ENCODE assay signal across 8 mouse cellular contexts in the genomic region with DNA sequence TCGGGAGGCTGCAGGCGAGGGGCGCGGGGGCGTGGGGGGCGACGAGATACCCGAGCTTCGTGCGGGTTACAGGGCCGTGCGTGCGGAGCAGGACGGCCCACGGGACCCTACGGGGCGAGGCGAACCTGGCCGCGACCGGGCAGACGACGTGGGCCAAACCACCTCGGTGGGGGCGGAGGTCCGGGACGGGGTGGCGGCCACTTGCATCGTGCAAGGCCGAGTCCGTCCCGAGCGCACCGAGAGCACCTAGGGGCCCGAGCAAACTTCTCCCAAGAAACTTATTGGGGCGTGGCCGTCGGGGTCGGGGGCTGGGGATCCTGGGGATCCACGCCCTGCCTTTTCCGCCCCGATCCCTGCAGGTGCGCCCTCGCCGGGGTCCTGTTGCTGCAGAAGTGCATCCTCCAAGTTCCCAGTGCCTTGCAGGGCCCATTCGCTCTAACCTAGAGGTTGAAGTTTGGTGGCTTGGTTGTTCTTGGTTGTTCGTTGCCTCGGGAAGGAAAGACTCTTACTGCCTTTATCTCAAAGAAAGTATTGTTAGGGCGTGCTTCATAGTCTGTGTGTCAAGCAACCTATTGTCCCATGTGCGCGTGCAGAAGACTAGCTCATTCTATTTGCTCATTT. TPM values are rescaled to one million over a fixed set of nuclear protein-coding genes. Genes with fewer than 3 reads are reported as not detected.
DNase-seq lines count a peak whose midpoint lies in the region; ATAC-seq lines count a peak whose summit lies in the region.

No protein-coding gene starts in this region.

- H3K36me3 ChIP-seq in heart, embryonic 14.5 days (ENCODE audit: control insufficient read depth, insufficient read depth, low read length), result no peaks in the 10 kb centered on the region
- no peaks in the 10 kb centered on the region for H3K36me3 ChIP-seq in limb, embryonic 10.5 days
- H3K36me3 ChIP-seq in midbrain, embryonic 12.5 days, result no peaks in the 10 kb centered on the region

- H3K9ac ChIP-seq in heart, embryonic 14.5 days (ENCODE audit: low read length), result peak overlapping the region; percentile 95
- H3K9ac ChIP-seq in midbrain, embryonic 12.5 days (replicated peaks), result peak overlapping the region; percentile 91

- peak; percentile 31 for ATAC-seq in common myeloid progenitor, adult 5-6 weeks (replicated peaks; ENCODE audit: low read depth, poor library complexity, severe bottlenecking)
- peak; percentile 59 for ATAC-seq in heart, embryonic 14.5 days (ENCODE audit: insufficient number of reproducible peaks, insufficient read depth, low FRiP score, low read depth)
- ATAC-seq in midbrain, embryonic 12.5 days (ENCODE audit: low FRiP score, low read depth), result peak; percentile 75

- H3K4me3 ChIP-seq in heart, embryonic 14.5 days (ENCODE audit: control insufficient read depth in 1 of 2, insufficient read depth in 1 of 2, low read depth in 1 of 2, low read length in 2 of 2), result peak overlapping the region; percentile 92 to 100
- H3K4me3 ChIP-seq in limb, embryonic 10.5 days, result peak overlapping the region; percentile 97
- H3K4me3 ChIP-seq in midbrain, embryonic 12.5 days, result peak overlapping the region; percentile 93

- WGBS in heart, embryonic 14.5 days, result under 1% methylated on average over 51 of the region's 51 CpGs
- WGBS in limb, embryonic 10.5 days, result under 1% methylated on average over 47 of the region's 51 CpGs
- WGBS in midbrain, embryonic 12.5 days, result under 1% methylated on average over 49 of the region's 51 CpGs

- H3K27ac ChIP-seq in heart, embryonic 14.5 days (replicated peaks in 1 of 2; ENCODE audit: control insufficient read depth in 1 of 2, insufficient read depth in 1 of 2, low read depth in 2 of 2, low read length in 2 of 2), result peak overlapping the region; percentile 91 to 97
- H3K27ac ChIP-seq in limb, embryonic 10.5 days, result peak overlapping the region; percentile 98
- peak overlapping the region; percentile 91 for H3K27ac ChIP-seq in midbrain, embryonic 12.5 days (replicated peaks)

- DNase-seq in lung, adult 18-20 months, result peak; percentile 30 to 31
- DNase-seq in lung, postnatal 36 days, result no peak
- peak; percentile 66 for DNase-seq in limb, embryonic 10.5 days (ENCODE audit: low spot score)
- DNase-seq in adipocyte (ENCODE audit: low spot score), result no peak
- no peak for DNase-seq in Muller cell, postnatal 12 days (ENCODE audit: inconsistent ontology term)

- H3K4me1 ChIP-seq in heart, embryonic 14.5 days (ENCODE audit: control insufficient read depth in 2 of 2, insufficient read depth in 2 of 2, low read length in 2 of 2), result peaks cover 0 to 22% of the 10 kb centered on the region in 2 experiments; a peak in 2 of 4 replicates
- peaks cover 32% of the 10 kb centered on the region for H3K4me1 ChIP-seq in limb, embryonic 10.5 days
- peaks cover 23% of the 10 kb centered on the region for H3K4me1 ChIP-seq in midbrain, embryonic 12.5 days

- H3K4me2 ChIP-seq in heart, embryonic 14.5 days (ENCODE audit: low read length), result peak overlapping the region; percentile 69
- peak overlapping the region; percentile 71 for H3K4me2 ChIP-seq in midbrain, embryonic 12.5 days (replicated peaks)

- H3K9me3 ChIP-seq in heart, embryonic 14.5 days (ENCODE audit: control insufficient read depth, low read length), result no peaks in the 10 kb centered on the region
- no peaks in the 10 kb centered on the region for H3K9me3 ChIP-seq in limb, embryonic 10.5 days (replicated peaks)
- no peaks in the 10 kb centered on the region for H3K9me3 ChIP-seq in midbrain, embryonic 12.5 days

- H3K27me3 ChIP-seq in heart, embryonic 14.5 days (ENCODE audit: control insufficient read depth, insufficient read depth, low read length), result no peaks in the 10 kb centered on the region
- H3K27me3 ChIP-seq in limb, embryonic 10.5 days (ENCODE audit: low read depth, poor library complexity, severe bottlenecking), result no peaks in the 10 kb centered on the region
- no peaks in the 10 kb centered on the region for H3K27me3 ChIP-seq in midbrain, embryonic 12.5 days

RNA-seq across cellular contexts. Expression of a gene that starts 0.6 kb away (rescaled TPM):
- 2.8 and 5.2 TPM in 2 replicates for total RNA-seq in common myeloid progenitor, adult 5-6 weeks (2017)
- 13.3 and 14.2 TPM in 2 replicates for polyA plus RNA-seq in heart, embryonic 14.5 days (2014; fragmentation: Nextera tagmentation; extraction: Ambion mirVana)
- 11.3 and 13.5 TPM in 2 replicates for polyA plus RNA-seq in limb, embryonic 10.5 days (2016; fragmentation: Nextera tagmentation; extraction: Ambion mirVana)
- 18.8 and 19.5 TPM in 2 replicates for polyA plus RNA-seq in midbrain, embryonic 12.5 days (2016; fragmentation: Nextera tagmentation; extraction: Ambion mirVana)

Comparison
In these comparisons a context has a peak if more than half of its experiments do, and no peak if none do; other contexts are left out.
1. DNase-seq: peak in lung, adult 18-20 months (2 of 2) and limb, embryonic 10.5 days (single experiment); none in lung, postnatal 36 days (single experiment), adipocyte (single experiment) and Muller cell, postnatal 12 days (single experiment).
2. Peak in every context shown above with its lines, with median percentiles within 50 percentile points of each other: ATAC-seq, H3K27ac ChIP-seq and H3K4me3 ChIP-seq.